Mouse (Mus musculus) myocyte (in vitro differentiated cells): ENCODE data around the gene Prpf18. TPM values are rescaled to one million over a fixed set of nuclear protein-coding genes. Genes with fewer than 3 reads are reported as not detected.
A peak's percentile ranks its signal among the peaks of the same experiment; 100 is the strongest.
"Not testable (repeated sequence)": the region's sequence is repeated elsewhere in the genome, so short reads cannot be mapped to it uniquely, and the experiment has no call there.

ENCODE experiments used
- H3K27me3 ChIP-seq: one replicate; pipeline ENCODE4 v1.6.1; 2011; ENCODE audit not compliant: control insufficient read depth, insufficient read depth, insufficient read length
- H3K36me3 ChIP-seq: one replicate; pipeline ENCODE4 v1.6.1; 2011; ENCODE audit not compliant: control insufficient read depth, insufficient read depth
- H3K4me2 ChIP-seq: one replicate; pipeline ENCODE4 v1.6.1; 2011; ENCODE audit warnings: low read depth, control low read depth
- H3K4me3 ChIP-seq: one replicate; pipeline ENCODE4 v1.5.1; 2011; ENCODE audit warnings: mild to moderate bottlenecking, control low read depth, moderate library complexity
- H3K79me2 ChIP-seq: one replicate; pipeline ENCODE4 v1.6.1; 2011; ENCODE audit not compliant: control insufficient read depth, insufficient read depth
- H3ac ChIP-seq: one replicate; pipeline ENCODE4 v1.6.1; 2011; ENCODE audit not compliant: control insufficient read depth, insufficient read length
- CEBPB ChIP-seq: IDR thresholded peaks from 2 replicates; pipeline ENCODE4 v1.6.1; 2011; ENCODE audit warnings: mild to moderate bottlenecking, moderate library complexity; ENCODE audit not compliant: poor library complexity, insufficient read depth, severe bottlenecking
- E2F4 ChIP-seq: IDR thresholded peaks from one replicate; pipeline ENCODE4 v1.6.1; 2011; ENCODE audit warnings: mild to moderate bottlenecking, control low read depth, moderate library complexity; ENCODE audit not compliant: insufficient read depth
- MAX ChIP-seq: IDR thresholded peaks from one replicate; pipeline ENCODE4 v1.6.1; 2011; ENCODE audit warnings: low read depth, mild to moderate bottlenecking, control low read depth
- MYOD1 ChIP-seq, 3 experiments: IDR thresholded peaks; one replicate each; pipeline ENCODE4 v1.6.1; 2011; ENCODE audit warnings: control low read depth in 2 of 3, low read depth in 2 of 3, mild to moderate bottlenecking in 2 of 3, moderate library complexity in 1 of 3; ENCODE audit not compliant: insufficient read length in 2 of 3, control insufficient read depth in 1 of 3
- MYOG ChIP-seq, 3 experiments: IDR thresholded peaks; one replicate each; pipeline ENCODE4 v1.6.1; 2011; ENCODE audit warnings: control low read depth in 2 of 3, low read depth in 2 of 3, mild to moderate bottlenecking in 2 of 3; ENCODE audit not compliant: insufficient read length in 2 of 3, control insufficient read depth in 1 of 3, insufficient read depth in 1 of 3
- POLR2A ChIP-seq: IDR thresholded peaks from one replicate; pipeline ENCODE4 v1.6.1; 2011; ENCODE audit warnings: low read depth, mild to moderate bottlenecking, control low read depth, moderate library complexity; ENCODE audit not compliant: insufficient read length
- POLR2AphosphoS2 ChIP-seq: IDR thresholded peaks from one replicate; pipeline ENCODE4 v1.6.1; 2011; ENCODE audit warnings: low read depth, control low read depth; ENCODE audit not compliant: insufficient read length
- REST ChIP-seq: IDR thresholded peaks from one replicate; pipeline ENCODE4 v1.6.1; 2011; ENCODE audit warnings: mild to moderate bottlenecking, control low read depth, moderate library complexity; ENCODE audit not compliant: insufficient read depth, insufficient read length
- SRF ChIP-seq: IDR thresholded peaks from one replicate; pipeline ENCODE4 v1.6.1; 2011; ENCODE audit warnings: low read depth; ENCODE audit not compliant: control insufficient read depth, insufficient read length
- TCF12 ChIP-seq: IDR thresholded peaks from one replicate; pipeline ENCODE4 v1.6.1; 2011; ENCODE audit warnings: mild to moderate bottlenecking, control low read depth; ENCODE audit not compliant: poor library complexity, insufficient read depth, severe bottlenecking
- TCF3 ChIP-seq: IDR thresholded peaks from one replicate; pipeline ENCODE4 v1.6.1; 2011; ENCODE audit warnings: low read depth, control low read depth; ENCODE audit not compliant: insufficient read length
- USF1 ChIP-seq: IDR thresholded peaks from one replicate; pipeline ENCODE4 v1.6.1; 2011; ENCODE audit warnings: low read depth, mild to moderate bottlenecking, control low read depth, moderate library complexity
- polyA plus RNA-seq: library from polyadenylated mRNA; unstranded; fragments of >200 nt; fragmentation: generic; extraction: Trizol; gene quantifications from one replicate; pipeline ENCODE4 v1.2.1, GENCODE M21; 2012; ENCODE audit warnings: missing spikeins

Prpf18 gene
- polyA plus RNA-seq, 1 experiment = 15.7 TPM

GRCm38 (mm10) chr2:4619893-4620593, 31.9 kb downstream of the Prpf18 start:
- TF ChIP-seq REST = no peak
- TF ChIP-seq SRF = no peak
- no peak for TF ChIP-seq E2F4
- no peak for TF ChIP-seq MYOD1 (IDR thresholded peaks at IDR 0.05; ENCODE audit: control insufficient read depth in 1 of 3, insufficient read length in 2 of 3, low read depth in 2 of 3)
- TF ChIP-seq USF1 = no peak
- TF ChIP-seq POLR2AphosphoS2 = no peak
- TF ChIP-seq CEBPB = no peak
- TF ChIP-seq POLR2A = no peak
- TF ChIP-seq TCF3 = no peak
- no peak for TF ChIP-seq TCF12
- TF ChIP-seq MAX = no peak
- no peak for TF ChIP-seq MYOG (IDR thresholded peaks at IDR 0.05; ENCODE audit: control insufficient read depth in 1 of 3, insufficient read depth in 1 of 3, insufficient read length in 2 of 3, low read depth in 2 of 3)
- no peak overlapping the region for H3K4me3 ChIP-seq
- H3ac ChIP-seq = no peak overlapping the region
- H3K27me3 ChIP-seq = no peaks in the 10 kb centered on the region
- peaks cover 18% of the 10 kb centered on the region for H3K36me3 ChIP-seq
- no peaks in the 10 kb centered on the region for H3K79me2 ChIP-seq
- H3K4me2 ChIP-seq = no peak overlapping the region

- not testable (repeated sequence) for H3K4me2 ChIP-seq, H3K27me3 ChIP-seq, H3K4me3 ChIP-seq, H3ac ChIP-seq, H3K79me2 ChIP-seq
- H3K36me3 ChIP-seq = peaks cover 16% of the 10 kb centered on the region
These were observed 32.8 kb downstream of the Prpf18 start for GRCm38 (mm10) chr2:4619126-4619525.

DNA sequence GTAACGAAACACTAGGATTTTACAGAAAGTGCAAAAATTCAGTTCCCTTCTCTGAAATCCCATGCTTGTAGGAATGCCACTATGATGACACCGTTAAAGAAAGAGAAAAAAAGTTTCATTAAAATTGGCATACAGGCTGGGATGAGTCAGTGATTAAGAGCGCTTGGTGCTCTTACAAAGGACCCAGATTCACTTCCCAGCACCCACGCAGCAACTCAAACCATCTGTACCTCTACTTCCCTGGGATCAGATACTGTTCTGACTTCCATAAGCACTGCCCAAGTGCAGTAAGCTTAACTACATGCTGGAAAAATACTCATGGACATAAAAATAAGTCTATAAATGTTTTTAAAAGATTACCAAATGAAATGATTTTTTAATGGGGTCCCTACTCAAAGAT, 34.9 kb downstream of the Prpf18 start:
- Histone ChIP-seq H3K4me2 (no peak overlapping the region), H3K79me2 (no peaks in the 10 kb centered on the region), H3K36me3 (peaks cover 25% of the 10 kb centered on the region), H3K4me3 (no peak overlapping the region), H3ac (no peak overlapping the region), H3K27me3 (no peaks in the 10 kb centered on the region)
- TF ChIP-seq E2F4 = no peak
- TF ChIP-seq SRF = no peak
- no peak for TF ChIP-seq REST
- TF ChIP-seq CEBPB = no peak
- TF ChIP-seq MYOD1 (IDR thresholded peaks at IDR 0.05; ENCODE audit: control insufficient read depth in 1 of 3, insufficient read length in 2 of 3, low read depth in 2 of 3) = no peak
- TF ChIP-seq MAX = no peak
- no peak for TF ChIP-seq MYOG (IDR thresholded peaks at IDR 0.05; ENCODE audit: control insufficient read depth in 1 of 3, insufficient read depth in 1 of 3, insufficient read length in 2 of 3, low read depth in 2 of 3)
- no peak for TF ChIP-seq POLR2A
- TF ChIP-seq POLR2AphosphoS2 = no peak
- TF ChIP-seq TCF3 = no peak

DNA sequence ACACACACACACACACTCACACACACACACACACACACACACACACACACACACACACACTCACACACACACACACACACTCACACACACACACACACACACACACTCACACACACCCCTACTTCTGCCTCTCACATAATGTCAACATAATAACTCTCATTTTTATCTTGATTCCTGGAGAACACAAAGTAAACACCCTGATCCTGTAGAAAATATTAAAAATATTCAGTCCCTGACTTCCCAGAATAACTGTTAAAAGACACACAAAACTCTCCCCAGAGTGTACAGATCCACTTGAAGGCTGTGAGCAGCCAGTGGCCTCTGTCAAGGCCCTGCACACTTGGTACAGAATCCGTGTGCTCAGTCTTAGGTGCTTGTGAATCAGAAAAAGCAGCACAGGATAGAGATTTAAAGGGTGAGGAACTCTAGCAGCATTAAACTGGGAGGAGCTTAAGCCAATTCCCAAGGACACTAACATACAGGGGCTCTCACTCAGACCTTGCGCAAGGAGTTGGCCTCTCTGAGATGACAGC, 36.8 kb downstream of the Prpf18 start:
- H3K4me2 ChIP-seq = no peak overlapping the region
- peaks cover 36% of the 10 kb centered on the region for H3K36me3 ChIP-seq
- H3K27me3 ChIP-seq = no peaks in the 10 kb centered on the region
- no peak overlapping the region for H3K4me3 ChIP-seq
- H3K79me2 ChIP-seq = no peaks in the 10 kb centered on the region
- TF ChIP-seq POLR2A (no peak), POLR2AphosphoS2 (peak; percentile 0)
- no peak overlapping the region for H3ac ChIP-seq

DNA sequence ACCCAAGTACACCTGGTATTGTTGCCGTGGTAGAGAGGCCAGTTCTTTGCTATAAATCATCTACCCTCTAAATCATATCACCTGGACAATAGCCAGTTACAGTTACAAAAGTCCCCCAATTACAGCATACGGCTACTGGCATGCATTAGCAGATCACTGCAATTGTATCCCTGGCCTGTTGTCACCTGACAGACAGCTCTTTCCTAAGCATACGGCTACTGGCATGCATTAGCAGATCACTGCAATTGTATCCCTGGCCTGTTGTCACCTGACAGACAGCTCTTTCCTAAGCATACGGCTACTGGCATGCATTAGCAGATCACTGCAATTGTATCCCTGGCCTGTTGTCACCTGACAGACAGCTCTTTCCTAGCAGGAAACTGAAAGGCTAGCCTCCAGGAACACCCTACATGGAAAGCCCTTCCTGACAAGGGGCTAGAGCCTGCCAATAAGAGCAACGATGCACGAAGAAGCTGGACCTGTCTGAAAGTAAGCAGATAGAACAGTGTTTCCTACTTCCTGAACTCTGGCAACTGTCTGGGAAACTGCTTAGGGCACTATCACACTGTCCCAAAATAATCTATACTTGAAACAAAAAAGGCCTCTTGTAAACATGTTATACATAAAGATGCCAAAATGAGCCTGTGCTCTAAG, 37.5 kb downstream of the Prpf18 start:
- H3K4me3 ChIP-seq, H3K27me3 ChIP-seq, H3ac ChIP-seq, H3K4me2 ChIP-seq, H3K79me2 ChIP-seq: not testable (repeated sequence)
- peaks cover 36% of the 10 kb centered on the region for H3K36me3 ChIP-seq
